Mouse (Mus musculus) intestine, embryonic 15.5 days (tissue): ENCODE data around the gene Sult2a2. TPM values are rescaled to one million over a fixed set of nuclear protein-coding genes. Genes with fewer than 3 reads are reported as not detected.
"Not testable (repeated sequence)": the region's sequence is repeated elsewhere in the genome, so short reads cannot be mapped to it uniquely, and the experiment has no call there.

ENCODE experiments used
- ATAC-seq: fragments of 200-750 bp; cut with Nextera tagmentation; 2 replicates; pipeline ENCODE4 v1.8.0; 2017; ENCODE audit warnings: moderate TSS enrichment, moderate library complexity
- H3K27ac ChIP-seq: fragments of 300-500 bp; sonication (generic); 2 replicates; pipeline ENCODE4 v1.5.1; 2015; ENCODE audit warnings: mild to moderate bottlenecking, inconsistent platforms
- H3K27me3 ChIP-seq: fragments of 300-500 bp; sonication (generic); replicated peaks from 2 replicates; pipeline ENCODE4 v1.6.1; 2015; ENCODE audit warnings: inconsistent platforms
- H3K36me3 ChIP-seq: fragments of 300-500 bp; sonication (generic); 2 replicates; pipeline ENCODE4 v1.6.1; 2015; ENCODE audit warnings: inconsistent platforms
- H3K4me1 ChIP-seq: fragments of 300-500 bp; sonication (generic); replicated peaks from 2 replicates; pipeline ENCODE4 v1.6.1; 2015; ENCODE audit warnings: inconsistent platforms
- H3K4me2 ChIP-seq: fragments of 300-500 bp; sonication (generic); replicated peaks from 2 replicates; pipeline ENCODE4 v1.6.1; 2015; ENCODE audit warnings: mild to moderate bottlenecking, inconsistent platforms
- H3K4me3 ChIP-seq: fragments of 300-500 bp; sonication (generic); replicated peaks from 2 replicates; pipeline ENCODE4 v1.5.1; 2015; ENCODE audit warnings: inconsistent platforms
- H3K9ac ChIP-seq: fragments of 300-500 bp; sonication (generic); 2 replicates; pipeline ENCODE4 v1.6.1; 2015; ENCODE audit warnings: inconsistent platforms
- H3K9me3 ChIP-seq: fragments of 300-500 bp; sonication (generic); 2 replicates; pipeline ENCODE4 v1.6.1; 2016; ENCODE audit warnings: inconsistent platforms
- WGBS: fragments of 180-500 bp; shearing (Covaris S2); methylation state at CpG from one replicate; pipeline ENCODE4 v1.1.7; 2015; 5-methylcytosine and 5-hydroxymethylcytosine counted together
- polyA plus RNA-seq: library from polyadenylated mRNA; unstranded; fragments of >200 nt; fragmentation: Nextera tagmentation; extraction: Ambion mirVana; gene quantifications from 2 replicates; pipeline ENCODE4 v1.2.1, GENCODE M21; 2015

The Sult2a2 gene
- not detected in 2 replicates for polyA plus RNA-seq

DNA sequence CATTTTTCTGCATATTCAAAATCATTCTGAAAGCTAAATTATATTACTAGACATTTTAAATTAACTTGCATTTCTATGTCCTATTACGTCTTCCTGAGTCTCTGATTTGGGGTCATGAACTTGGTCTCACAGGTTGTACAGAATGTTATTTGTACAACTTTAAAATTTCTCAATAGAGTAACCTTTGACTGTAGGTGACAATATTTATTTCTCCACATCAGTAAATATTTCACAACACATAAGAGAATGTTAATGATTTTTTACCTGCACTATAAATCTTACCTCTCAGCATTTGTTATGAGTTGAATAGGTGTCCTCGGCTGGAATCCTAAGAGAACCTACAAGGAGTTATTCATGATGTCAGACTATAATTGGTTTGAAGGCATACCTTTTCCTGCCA lies at the start of gene Sult2a2:
Gene Sult2a2, plus strand, starts transcription at position 301 of the 400 bp plus-strand sequence.
- not testable (repeated sequence) for H3K36me3 ChIP-seq, H3K4me1 ChIP-seq, H3K9me3 ChIP-seq, ATAC-seq, H3K27ac ChIP-seq, H3K27me3 ChIP-seq, H3K9ac ChIP-seq, H3K4me2 ChIP-seq, H3K4me3 ChIP-seq
- 79% methylated on average over 1 of the region's 2 CpGs for WGBS

DNA sequence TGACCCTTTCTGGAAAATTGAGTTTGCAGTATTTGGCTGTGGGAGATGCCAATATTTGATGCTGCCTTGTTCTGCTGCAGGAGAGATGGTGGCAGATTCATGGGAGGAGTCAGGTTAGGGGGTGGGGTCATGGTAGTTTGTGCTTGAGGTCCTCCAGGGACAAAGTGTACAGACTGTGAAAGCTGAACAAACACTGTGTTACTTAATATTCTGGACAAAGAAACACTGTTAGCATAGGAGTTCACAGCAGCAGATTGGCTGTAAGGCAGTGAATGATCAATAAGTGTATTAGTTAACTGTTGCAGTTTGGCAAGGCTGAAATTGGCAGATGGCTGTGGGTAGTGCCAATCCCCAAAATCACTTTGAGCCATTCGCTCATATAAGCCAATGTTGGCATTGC lies 80.6 kb downstream of the Sult2a2 start:
- Histone ChIP-seq H3K27me3 (no peaks in the 10 kb centered on the region), H3K9me3 (no peaks in the 10 kb centered on the region), H3K27ac (no peak overlapping the region), H3K4me3 (no peak overlapping the region), H3K36me3 (no peaks in the 10 kb centered on the region), H3K4me1 (no peaks in the 10 kb centered on the region), H3K9ac (no peak overlapping the region), H3K4me2 (no peak overlapping the region)
- 97% methylated on average over 1 of the region's 1 CpGs for WGBS
- no peak for ATAC-seq

Other genes starting within 250 kb of the Sult2a2 start
- not detected in 2 replicates for gene Bsph2, start 162.4 kb upstream of the Sult2a2 start, polyA plus RNA-seq
- gene Sult2a5, start 109.5 kb upstream of the Sult2a2 start, polyA plus RNA-seq: not detected in 2 replicates
- gene Sult2a1, start 103.9 kb downstream of the Sult2a2 start, polyA plus RNA-seq: not detected in 2 replicates